Mouse (Mus musculus): Measurements from ENCODE around the gene Osr1. TPM values are rescaled to one million over a fixed set of nuclear protein-coding genes. Genes with fewer than 3 reads are reported as not detected.

Gene Osr1
- polyA plus RNA-seq, 1 experiment from 2014 or later = 14.0 TPM

DNA sequence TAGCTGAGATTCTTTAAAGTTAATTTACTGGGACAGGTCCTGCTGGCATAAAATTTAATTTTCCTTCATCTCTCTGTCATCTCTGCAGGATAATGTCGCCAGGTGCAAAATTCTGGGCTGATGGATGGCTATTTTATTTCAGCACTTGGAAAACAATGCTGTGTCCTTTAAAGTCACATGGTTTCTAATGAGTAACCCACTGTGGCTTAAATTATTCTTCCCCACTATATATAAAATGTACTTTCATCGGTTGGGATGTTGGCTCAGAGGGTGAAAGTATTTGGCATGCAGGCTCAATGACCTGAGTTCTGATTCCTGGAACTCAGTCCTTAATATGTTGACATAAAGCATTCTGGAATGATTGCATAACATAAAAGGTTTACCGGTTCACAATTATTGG is 21.2 kb downstream of the Osr1 start:
- Histone ChIP-seq H3K9me3 (no peaks in the 10 kb centered on the region), H3K4me2 (replicated peaks) (no peak overlapping the region), H3K4me1 (0 out of 2 replicates have a peak, but pooled peaks cover 3% of the 10 kb centered on the region), H3K4me3 (no peak overlapping the region), H3K9ac (no peak overlapping the region), H3K36me3 (no peaks in the 10 kb centered on the region), H3K27ac (no peak overlapping the region), H3K27me3 (replicated peaks) (no peaks in the 10 kb centered on the region)
- WGBS = 66% methylated on average over 3 of the region's 3 CpGs
- ATAC-seq (ENCODE audit: low FRiP score, low read depth) = no peak

DNA sequence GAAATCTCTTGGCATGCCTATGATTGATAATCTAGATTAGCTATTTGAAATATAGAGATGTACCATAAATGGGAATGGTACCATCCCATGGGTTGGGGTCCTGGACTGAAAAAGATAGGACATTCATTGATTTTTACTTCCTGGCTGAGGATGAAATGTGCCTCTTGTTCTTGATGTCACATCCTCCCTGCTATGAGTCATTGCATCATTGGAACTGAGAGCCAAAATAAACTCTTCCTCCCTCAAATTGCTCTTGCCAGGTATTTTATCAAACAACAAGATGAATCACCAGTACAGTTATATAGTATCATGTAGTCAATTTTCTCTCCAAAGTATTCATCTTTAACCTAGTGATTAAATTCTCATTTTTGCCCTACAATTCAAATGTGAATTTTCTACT is 28.3 kb downstream of the Osr1 start:
- no peak overlapping the region for H3K27ac ChIP-seq

More for the DNA sequence above, 28.3 kb downstream of the Osr1 start:
- Histone ChIP-seq H3K4me2 (replicated peaks) (no peak overlapping the region), H3K36me3 (no peaks in the 10 kb centered on the region), H3K4me3 (no peak overlapping the region), H3K27me3 (replicated peaks) (no peaks in the 10 kb centered on the region), H3K9ac (no peak overlapping the region), H3K9me3 (no peaks in the 10 kb centered on the region), H3K4me1 (no peaks in the 10 kb centered on the region)
- ATAC-seq (ENCODE audit: low FRiP score, low read depth) = no peak

All from neural tube, embryonic 12.5 days (tissue).